Mouse (Mus musculus) myocyte (in vitro differentiated cells): ENCODE measurements around the gene Ano1. TPM values are rescaled to one million over a fixed set of nuclear protein-coding genes. Genes with fewer than 3 reads are reported as not detected.

ENCODE experiments used
- H3K27me3 ChIP-seq: one replicate; pipeline ENCODE4 v1.6.1; 2011; ENCODE audit not compliant: control insufficient read depth, insufficient read depth, insufficient read length
- H3K36me3 ChIP-seq: one replicate; pipeline ENCODE4 v1.6.1; 2011; ENCODE audit not compliant: control insufficient read depth, insufficient read depth
- H3K4me2 ChIP-seq: one replicate; pipeline ENCODE4 v1.6.1; 2011; ENCODE audit warnings: low read depth, control low read depth
- H3K4me3 ChIP-seq: one replicate; pipeline ENCODE4 v1.5.1; 2011; ENCODE audit warnings: mild to moderate bottlenecking, control low read depth, moderate library complexity
- H3K79me2 ChIP-seq: one replicate; pipeline ENCODE4 v1.6.1; 2011; ENCODE audit not compliant: control insufficient read depth, insufficient read depth
- H3ac ChIP-seq: one replicate; pipeline ENCODE4 v1.6.1; 2011; ENCODE audit not compliant: control insufficient read depth, insufficient read length
- CEBPB ChIP-seq: IDR thresholded peaks from 2 replicates; pipeline ENCODE4 v1.6.1; 2011; ENCODE audit warnings: mild to moderate bottlenecking, moderate library complexity; ENCODE audit not compliant: poor library complexity, insufficient read depth, severe bottlenecking
- E2F4 ChIP-seq: IDR thresholded peaks from one replicate; pipeline ENCODE4 v1.6.1; 2011; ENCODE audit warnings: mild to moderate bottlenecking, control low read depth, moderate library complexity; ENCODE audit not compliant: insufficient read depth
- MAX ChIP-seq: IDR thresholded peaks from one replicate; pipeline ENCODE4 v1.6.1; 2011; ENCODE audit warnings: low read depth, mild to moderate bottlenecking, control low read depth
- MYOD1 ChIP-seq, 3 experiments: IDR thresholded peaks; one replicate each; pipeline ENCODE4 v1.6.1; 2011; ENCODE audit warnings: control low read depth in 2 of 3, low read depth in 2 of 3, mild to moderate bottlenecking in 2 of 3, moderate library complexity in 1 of 3; ENCODE audit not compliant: insufficient read length in 2 of 3, control insufficient read depth in 1 of 3
- MYOG ChIP-seq, 3 experiments: IDR thresholded peaks; one replicate each; pipeline ENCODE4 v1.6.1; 2011; ENCODE audit warnings: control low read depth in 2 of 3, low read depth in 2 of 3, mild to moderate bottlenecking in 2 of 3; ENCODE audit not compliant: insufficient read length in 2 of 3, control insufficient read depth in 1 of 3, insufficient read depth in 1 of 3
- POLR2A ChIP-seq: IDR thresholded peaks from one replicate; pipeline ENCODE4 v1.6.1; 2011; ENCODE audit warnings: low read depth, mild to moderate bottlenecking, control low read depth, moderate library complexity; ENCODE audit not compliant: insufficient read length
- POLR2AphosphoS2 ChIP-seq: IDR thresholded peaks from one replicate; pipeline ENCODE4 v1.6.1; 2011; ENCODE audit warnings: low read depth, control low read depth; ENCODE audit not compliant: insufficient read length
- REST ChIP-seq: IDR thresholded peaks from one replicate; pipeline ENCODE4 v1.6.1; 2011; ENCODE audit warnings: mild to moderate bottlenecking, control low read depth, moderate library complexity; ENCODE audit not compliant: insufficient read depth, insufficient read length
- SRF ChIP-seq: IDR thresholded peaks from one replicate; pipeline ENCODE4 v1.6.1; 2011; ENCODE audit warnings: low read depth; ENCODE audit not compliant: control insufficient read depth, insufficient read length
- TCF12 ChIP-seq: IDR thresholded peaks from one replicate; pipeline ENCODE4 v1.6.1; 2011; ENCODE audit warnings: mild to moderate bottlenecking, control low read depth; ENCODE audit not compliant: poor library complexity, insufficient read depth, severe bottlenecking
- TCF3 ChIP-seq: IDR thresholded peaks from one replicate; pipeline ENCODE4 v1.6.1; 2011; ENCODE audit warnings: low read depth, control low read depth; ENCODE audit not compliant: insufficient read length
- USF1 ChIP-seq: IDR thresholded peaks from one replicate; pipeline ENCODE4 v1.6.1; 2011; ENCODE audit warnings: low read depth, mild to moderate bottlenecking, control low read depth, moderate library complexity
- polyA plus RNA-seq: library from polyadenylated mRNA; unstranded; fragments of >200 nt; fragmentation: generic; extraction: Trizol; gene quantifications from one replicate; pipeline ENCODE4 v1.2.1, GENCODE M21; 2012; ENCODE audit warnings: missing spikeins

The Ano1 gene
- polyA plus RNA-seq, 1 experiment = 2.2 TPM

GRCm38 (mm10) chr7:144768845-144769244, 17.1 kb upstream of the Ano1 start:
- Histone ChIP-seq H3K36me3 (no peaks in the 10 kb centered on the region), H3ac (no peak overlapping the region), H3K27me3 (no peaks in the 10 kb centered on the region), H3K4me3 (no peak overlapping the region), H3K4me2 (no peak overlapping the region), H3K79me2 (no peaks in the 10 kb centered on the region)
- TF ChIP-seq MYOD1 (IDR thresholded peaks at IDR 0.05; ENCODE audit: control insufficient read depth in 1 of 3, insufficient read length in 2 of 3, low read depth in 2 of 3) = no peak
- 0 out of 2 replicates have a peak, but pooled peaks have one; percentile 5 for TF ChIP-seq CEBPB
- TF ChIP-seq E2F4 = no peak

DNA sequence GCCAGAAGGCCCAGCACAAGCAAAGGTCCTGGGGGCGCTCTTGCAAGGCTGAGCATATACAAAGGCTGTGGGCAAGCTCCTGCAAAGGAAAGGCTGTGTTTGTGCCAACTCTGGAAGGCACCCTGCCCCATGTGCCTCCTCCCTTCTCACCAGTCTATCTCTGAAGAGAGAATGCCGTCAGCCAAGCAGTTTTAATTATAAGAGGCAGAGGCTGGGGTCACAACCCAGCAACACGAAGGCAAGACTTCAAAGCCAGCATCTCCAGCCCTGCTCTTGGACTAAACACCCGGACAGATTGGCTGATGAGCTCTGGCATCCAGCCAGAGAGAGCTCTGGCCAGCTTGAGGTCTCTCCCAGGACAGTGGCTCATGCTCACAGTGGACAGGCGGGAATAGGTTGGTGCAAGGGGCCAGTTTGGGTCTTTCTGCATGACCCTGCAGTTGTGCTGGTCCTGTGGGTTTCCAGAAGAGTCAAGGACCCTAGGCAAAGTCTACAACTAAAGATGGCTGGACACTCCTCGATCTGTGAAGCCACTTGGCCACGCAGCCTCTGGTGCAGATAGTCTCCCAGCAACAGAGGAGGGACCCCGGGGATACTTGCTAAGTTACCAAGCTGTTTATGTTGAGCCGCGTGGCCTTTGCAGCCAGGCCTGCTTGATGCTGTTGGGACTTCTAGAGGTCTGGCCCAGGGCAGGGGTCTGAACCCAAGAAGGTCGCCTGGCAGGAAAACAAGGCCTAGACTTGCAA, 12.9 kb upstream of the Ano1 start:
- H3K27me3 ChIP-seq = no peaks in the 10 kb centered on the region
- no peaks in the 10 kb centered on the region for H3K36me3 ChIP-seq
- no peak overlapping the region for H3ac ChIP-seq
- TF ChIP-seq MYOG (IDR thresholded peaks at IDR 0.05; ENCODE audit: control insufficient read depth in 1 of 3, insufficient read depth in 1 of 3, insufficient read length in 2 of 3, low read depth in 2 of 3) (no peak), USF1 (no peak), TCF3 (no peak), REST (no peak), POLR2AphosphoS2 (no peak), MAX (no peak), MYOD1 (IDR thresholded peaks at IDR 0.05; ENCODE audit: control insufficient read depth in 1 of 3, insufficient read length in 2 of 3, low read depth in 2 of 3) (no peak), E2F4 (no peak), TCF12 (no peak), POLR2A (no peak), SRF (no peak), CEBPB (no peak)
- H3K4me3 ChIP-seq = no peak overlapping the region
- no peaks in the 10 kb centered on the region for H3K79me2 ChIP-seq
- H3K4me2 ChIP-seq = no peak overlapping the region

DNA sequence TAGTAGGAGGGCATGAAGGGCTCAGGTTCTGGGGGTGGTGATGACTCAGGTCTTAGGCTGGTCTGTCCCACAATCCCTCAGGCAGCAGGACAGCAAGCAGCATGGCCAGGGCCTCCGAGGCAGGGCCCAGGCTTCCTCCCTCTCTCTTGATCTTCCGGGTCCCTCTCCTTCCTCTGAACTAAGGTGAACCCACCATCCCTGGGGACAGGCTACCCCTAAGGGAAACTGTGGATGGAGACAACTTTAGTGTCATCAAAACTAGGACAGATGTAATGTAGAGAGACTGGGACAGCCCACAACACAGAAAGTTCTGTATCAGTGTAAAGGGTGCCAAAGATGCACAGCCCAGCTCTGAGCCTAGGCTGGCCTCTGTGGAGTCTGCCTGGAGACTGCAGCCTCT, 12.2 kb upstream of the Ano1 start:
- Histone ChIP-seq H3K79me2 (no peaks in the 10 kb centered on the region), H3K4me3 (no peak overlapping the region), H3K4me2 (no peak overlapping the region), H3ac (no peak overlapping the region), H3K27me3 (no peaks in the 10 kb centered on the region), H3K36me3 (no peaks in the 10 kb centered on the region)
- no peak for TF ChIP-seq MYOD1 (IDR thresholded peaks at IDR 0.05; ENCODE audit: control insufficient read depth in 1 of 3, insufficient read length in 2 of 3, low read depth in 2 of 3)
- no peak for TF ChIP-seq USF1
- TF ChIP-seq TCF12 = no peak
- no peak for TF ChIP-seq SRF
- TF ChIP-seq TCF3 = no peak
- TF ChIP-seq MYOG (IDR thresholded peaks at IDR 0.05; ENCODE audit: control insufficient read depth in 1 of 3, insufficient read depth in 1 of 3, insufficient read length in 2 of 3, low read depth in 2 of 3) = no peak
- TF ChIP-seq POLR2A = no peak
- no peak for TF ChIP-seq E2F4
- TF ChIP-seq POLR2AphosphoS2 = no peak
- TF ChIP-seq REST = no peak
- TF ChIP-seq CEBPB = no peak
- no peak for TF ChIP-seq MAX

DNA sequence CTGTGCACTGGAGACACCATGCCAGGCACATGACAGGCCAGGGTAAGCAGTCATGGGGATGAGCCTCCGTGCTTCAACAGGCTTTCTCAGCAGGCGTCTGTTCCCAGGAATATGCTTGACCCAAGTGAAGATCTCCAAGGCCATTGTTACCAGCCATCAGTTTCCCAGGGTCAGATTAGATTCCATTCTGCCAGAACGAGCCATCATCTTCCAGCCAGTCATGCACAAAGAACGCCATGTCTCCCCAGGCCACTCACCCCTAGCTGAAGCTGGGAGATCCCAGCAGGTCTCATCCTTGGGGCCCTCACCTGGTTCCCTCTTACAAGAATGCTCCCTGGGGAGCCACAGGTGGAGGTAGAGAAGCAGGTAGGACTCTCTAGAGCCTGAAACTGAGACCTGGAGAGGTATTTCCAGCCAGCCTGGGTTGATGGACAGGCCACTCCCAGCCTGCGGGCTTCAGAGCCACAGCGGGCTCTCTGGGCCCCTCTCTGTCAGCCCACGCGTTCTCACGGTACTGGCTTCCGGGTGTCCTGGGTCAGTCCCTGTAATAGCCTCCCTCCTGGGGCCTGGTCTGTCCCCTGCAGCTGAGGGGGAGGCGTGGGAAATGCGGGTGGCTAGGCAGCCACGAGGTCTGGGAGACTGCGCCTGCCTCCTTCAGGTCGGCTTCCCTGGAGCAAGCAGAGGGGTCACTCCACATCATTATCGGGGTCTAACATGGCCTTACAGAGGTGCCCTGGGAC, 10.9 kb upstream of the Ano1 start:
- no peaks in the 10 kb centered on the region for H3K79me2 ChIP-seq
- no peaks in the 10 kb centered on the region for H3K27me3 ChIP-seq
- no peaks in the 10 kb centered on the region for H3K36me3 ChIP-seq
- no peak for TF ChIP-seq POLR2A
- H3K4me3 ChIP-seq = no peak overlapping the region
- H3K4me2 ChIP-seq = no peak overlapping the region
- H3ac ChIP-seq = no peak overlapping the region

- H3K36me3 ChIP-seq = no peaks in the 10 kb centered on the region
- H3K27me3 ChIP-seq = no peaks in the 10 kb centered on the region
- no peak overlapping the region for H3ac ChIP-seq
- no peak overlapping the region for H3K4me3 ChIP-seq
- no peak for TF ChIP-seq REST
- no peak for TF ChIP-seq SRF
- TF ChIP-seq USF1 = no peak
- no peak for TF ChIP-seq POLR2A
- no peak for TF ChIP-seq TCF12
- no peak for TF ChIP-seq E2F4
- no peak for TF ChIP-seq POLR2AphosphoS2
- no peak for TF ChIP-seq MAX
- no peak for TF ChIP-seq CEBPB
- no peak for TF ChIP-seq MYOD1 (IDR thresholded peaks at IDR 0.05; ENCODE audit: control insufficient read depth in 1 of 3, insufficient read length in 2 of 3, low read depth in 2 of 3)
- TF ChIP-seq MYOG (IDR thresholded peaks at IDR 0.05; ENCODE audit: control insufficient read depth in 1 of 3, insufficient read depth in 1 of 3, insufficient read length in 2 of 3, low read depth in 2 of 3) = no peak
- no peak for TF ChIP-seq TCF3
- H3K79me2 ChIP-seq = no peaks in the 10 kb centered on the region
- H3K4me2 ChIP-seq = no peak overlapping the region
Observed at GRCm38 (mm10) chr7:144760228-144760627, 8.5 kb upstream of the Ano1 start.
